Mouse (Mus musculus) liver, embryonic 14.5 days (tissue): ENCODE measurements at regions not wholly inside any gene's neighbourhood (a gene's known extent, or its start where the extent isn't known, plus 50 kb on each side); places are given as distances from the start of the nearest gene placed in this dataset.

ENCODE experiments used
- ATAC-seq: fragments of 200-750 bp; cut with Nextera tagmentation; 2 replicates; pipeline ENCODE4 v1.8.0; 2017; ENCODE audit warnings: moderate number of reproducible peaks, mild to moderate bottlenecking, moderate library complexity; ENCODE audit not compliant: insufficient read depth
- DNase-seq, 3 experiments: peaks; one replicate each; pipeline ENCODE4 v3.0.0-alpha.2; 2012 to 2013; ENCODE audit warnings: low read depth in 3 of 3, low spot score in 3 of 3
- H3K27ac ChIP-seq: fragments of 300-500 bp; sonication (generic); 2 replicates; pipeline ENCODE4 v1.5.1; 2014; ENCODE audit warnings: moderate library complexity, mild to moderate bottlenecking, control low read depth, inconsistent platforms
- H3K27me3 ChIP-seq: fragments of 300-500 bp; sonication (generic); 2 replicates; pipeline ENCODE4 v1.6.1; 2014; ENCODE audit warnings: mild to moderate bottlenecking, low read length, moderate library complexity; ENCODE audit not compliant: control insufficient read depth, insufficient read depth
- H3K36me3 ChIP-seq: fragments of 300-500 bp; sonication (generic); replicated peaks from 2 replicates; pipeline ENCODE4 v1.6.1; 2014; ENCODE audit warnings: low read depth; ENCODE audit not compliant: control insufficient read depth, insufficient read depth
- H3K4me1 ChIP-seq, 2 experiments: fragments of 200-500 bp in 1 of 2; fragments of 300-500 bp in 1 of 2; sonication (generic) in 1 of 2; replicated peaks; 2 replicates each; pipeline ENCODE4 v1.6.1; 2012 to 2014; ENCODE audit warnings: antibody characterized with exemption in 1 of 2, inconsistent platforms in 1 of 2, low read length in 1 of 2; ENCODE audit not compliant: control insufficient read depth in 2 of 2, insufficient read depth in 2 of 2
- H3K4me2 ChIP-seq: fragments of 300-500 bp; sonication (generic); 2 replicates; pipeline ENCODE4 v1.6.1; 2014; ENCODE audit warnings: low read depth, mild to moderate bottlenecking, control low read depth, moderate library complexity
- H3K4me3 ChIP-seq, 2 experiments: fragments of 200-500 bp in 1 of 2; fragments of 300-500 bp in 1 of 2; sonication (generic) in 1 of 2; 2 replicates each; pipeline ENCODE4 v1.5.1; 2012 to 2014; ENCODE audit warnings: low read depth in 2 of 2, low read length in 2 of 2, mild to moderate bottlenecking in 2 of 2, control low read depth in 1 of 2, inconsistent platforms in 1 of 2, moderate library complexity in 1 of 2; ENCODE audit not compliant: insufficient read depth in 1 of 2
- H3K9ac ChIP-seq: fragments of 300-500 bp; sonication (generic); replicated peaks from 2 replicates; pipeline ENCODE4 v1.6.1; 2014; ENCODE audit warnings: mild to moderate bottlenecking, control low read depth, moderate library complexity
- H3K9me3 ChIP-seq: fragments of 300-500 bp; sonication (generic); 2 replicates; pipeline ENCODE4 v1.6.1; 2016; ENCODE audit warnings: low read length, mixed read lengths; ENCODE audit not compliant: control insufficient read depth
- CTCF ChIP-seq: IDR thresholded peaks from 2 replicates; pipeline ENCODE4 v1.5.1; 2016; ENCODE audit warnings: antibody characterized with exemption, low read depth, control low read depth
- EP300 ChIP-seq: IDR thresholded peaks from 2 replicates; pipeline ENCODE4 v1.6.1; 2016; ENCODE audit warnings: antibody characterized with exemption, low read depth
- WGBS: fragments of 180-500 bp; shearing (Covaris S2); extraction: QIAGEN DNeasy Blood & Tissue Kit; methylation state at CpG from one replicate; pipeline ENCODE4 v1.1.7; 2014; ENCODE audit not compliant: insufficient replicate concordance; 5-methylcytosine and 5-hydroxymethylcytosine counted together

GRCm38 (mm10) chrX:158920217-158920616 is 289.9 kb upstream of the Rps6ka3 start:
- Histone ChIP-seq H3K36me3 (no peaks in the 10 kb centered on the region), H3K27ac (no peak overlapping the region), H3K9me3 (no peaks in the 10 kb centered on the region), H3K9ac (no peak overlapping the region), H3K4me2 (no peak overlapping the region), H3K4me1 (no peaks in the 10 kb centered on the region), H3K4me3 (no peak overlapping the region), H3K27me3 (no peaks in the 10 kb centered on the region; the same call in 1 of the 2 replicates)
- 35% methylated on average over 3 of the region's 3 CpGs for WGBS
- TF ChIP-seq CTCF (no peak), EP300 (no peak)
- DNase-seq (no peak), ATAC-seq (no peak)

GRCm38 (mm10) chrX:158921424-158921823 is 288.7 kb upstream of the Rps6ka3 start:
- TF ChIP-seq CTCF (no peak), EP300 (no peak)
- Histone ChIP-seq H3K36me3 (no peaks in the 10 kb centered on the region), H3K27ac (no peak overlapping the region), H3K4me3 (no peak overlapping the region), H3K4me2 (no peak overlapping the region), H3K4me1 (no peaks in the 10 kb centered on the region), H3K9ac (no peak overlapping the region), H3K27me3 (no peaks in the 10 kb centered on the region; the same call in 1 of the 2 replicates), H3K9me3 (no peaks in the 10 kb centered on the region)
- no peak for ATAC-seq
- DNase-seq, result no peak
- WGBS, result 44% methylated on average over 5 of the region's 5 CpGs

- no peak for ATAC-seq
- H3K36me3 ChIP-seq, result no peaks in the 10 kb centered on the region
Measured at GRCm38 (mm10) chrX:158921838-158922450, 288.2 kb upstream of the Rps6ka3 start.

GRCm38 (mm10) chrX:158923081-158923561 is 287.0 kb upstream of the Rps6ka3 start:
- no peak for ATAC-seq
- Histone ChIP-seq H3K27ac (no peak overlapping the region), H3K4me3 (no peak overlapping the region), H3K36me3 (no peaks in the 10 kb centered on the region), H3K4me2 (no peak overlapping the region), H3K4me1 (no peaks in the 10 kb centered on the region), H3K27me3 (no peaks in the 10 kb centered on the region; the same call in 1 of the 2 replicates), H3K9me3 (no peaks in the 10 kb centered on the region), H3K9ac (no peak overlapping the region)
- TF ChIP-seq EP300, result no peak
- TF ChIP-seq CTCF, result no peak
- 19% methylated on average over 14 of the region's 14 CpGs for WGBS
- DNase-seq, result no peak

More at GRCm38 (mm10) chrX:158921838-158922450, 288.2 kb upstream of the Rps6ka3 start:
- H3K4me1 ChIP-seq, result no peaks in the 10 kb centered on the region
- H3K27ac ChIP-seq, result no peak overlapping the region
- no peak for TF ChIP-seq EP300
- TF ChIP-seq CTCF, result peak; percentile 46; the same call in 1 of the 2 replicates
- H3K9ac ChIP-seq, result no peak overlapping the region
- WGBS, result 31% methylated on average over 14 of the region's 14 CpGs
- H3K9me3 ChIP-seq, result no peaks in the 10 kb centered on the region
- no peaks in the 10 kb centered on the region; the same call in 1 of the 2 replicates for H3K27me3 ChIP-seq
- H3K4me2 ChIP-seq, result no peak overlapping the region
- no peak overlapping the region for H3K4me3 ChIP-seq
- peak; percentile 4 to 11 (median 10) for DNase-seq

- no peak overlapping the region for H3K4me2 ChIP-seq
- no peak overlapping the region for H3K4me3 ChIP-seq
- H3K4me1 ChIP-seq, result no peaks in the 10 kb centered on the region
- no peak overlapping the region for H3K27ac ChIP-seq
- H3K27me3 ChIP-seq, result no peaks in the 10 kb centered on the region; the same call in 1 of the 2 replicates
- ATAC-seq, result no peak
- 40% methylated on average over 17 of the region's 17 CpGs for WGBS
- H3K36me3 ChIP-seq, result no peaks in the 10 kb centered on the region
- no peak for DNase-seq
- H3K9me3 ChIP-seq, result no peaks in the 10 kb centered on the region
- H3K9ac ChIP-seq, result no peak overlapping the region
- TF ChIP-seq EP300 (no peak), CTCF (no peak)
Measured at GRCm38 (mm10) chrX:158923657-158924489, 286.2 kb upstream of the Rps6ka3 start.
